Mouse (Mus musculus): ENCODE results near the gene Mmp25.

The Mmp25 gene

GRCm38 (mm10) chr17:23664556-23665021 lies 19.5 kb upstream of the Mmp25 start:
- DNase-seq (ENCODE audit: low read depth, low spot score) = no peak

- no peak for DNase-seq (ENCODE audit: low read depth, low spot score)
Observed at GRCm38 (mm10) chr17:23661526-23661925, 16.4 kb upstream of the Mmp25 start.

DNA sequence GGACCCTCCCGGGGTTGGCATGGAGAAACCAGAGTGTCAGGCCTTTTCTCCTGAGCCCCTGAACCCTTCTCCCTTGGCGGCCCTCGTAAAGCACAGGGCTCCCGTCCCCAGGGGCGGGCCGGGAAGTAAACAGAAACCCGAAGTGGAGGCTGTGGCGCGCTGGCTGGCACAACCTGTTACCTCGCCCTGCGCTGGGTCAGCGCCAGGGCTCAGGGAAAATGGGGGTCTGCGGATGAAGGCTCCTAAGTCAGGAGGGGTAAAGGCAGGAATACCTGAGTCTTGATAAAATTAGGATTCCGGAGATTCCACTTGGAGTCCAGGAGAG lies 15.8 kb upstream of the Mmp25 start:
- no peak for DNase-seq (ENCODE audit: low read depth, low spot score)

GRCm38 (mm10) chr17:23660117-23660875 lies 15.2 kb upstream of the Mmp25 start, which contains the start of gene Bicdl2:
TSS of gene Bicdl2 (plus strand) at chr17:23660506.
- DNase-seq (ENCODE audit: low read depth, low spot score) = no peak

DNA sequence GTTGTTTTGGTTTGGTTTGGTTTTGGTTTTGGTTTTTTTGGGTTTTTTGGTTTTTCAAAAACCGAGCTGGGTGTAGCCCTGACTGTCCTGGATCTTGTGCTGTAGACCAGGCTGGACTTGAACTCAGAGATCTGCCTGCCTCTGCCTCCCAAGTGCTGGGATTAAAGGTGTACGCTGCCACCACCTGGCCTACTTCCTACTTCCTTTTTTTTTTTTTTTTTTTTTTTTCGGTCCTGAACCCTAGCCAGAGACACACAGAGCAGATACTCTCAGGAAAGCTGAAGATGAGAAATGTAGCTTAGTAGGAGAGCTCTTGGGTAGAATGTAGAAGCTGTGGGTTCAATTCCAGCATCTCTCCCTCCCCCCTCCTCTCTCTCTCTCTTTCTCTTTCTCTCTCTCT lies 13.4 kb upstream of the Mmp25 start:
- no peak for DNase-seq (ENCODE audit: low read depth, low spot score)

DNA sequence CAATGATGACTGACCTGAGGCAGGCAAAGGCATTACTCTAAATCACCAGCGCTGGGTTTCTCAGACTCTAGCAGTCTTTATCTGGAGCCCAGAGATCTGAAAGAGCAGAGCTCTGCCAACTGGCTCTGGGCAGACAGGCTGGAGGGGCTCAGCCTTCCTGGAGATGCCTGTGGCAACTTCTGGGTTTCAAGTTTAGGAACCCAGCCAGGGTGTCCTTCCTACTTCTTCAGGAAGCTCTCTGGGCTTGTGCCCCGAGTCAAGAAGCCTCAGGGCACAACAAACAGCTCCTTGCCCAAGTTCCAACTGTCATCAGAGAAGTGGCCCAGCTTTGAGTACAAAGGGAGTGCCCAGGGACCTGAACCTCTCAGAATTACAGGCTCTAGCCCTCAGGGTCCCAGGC lies 9.3 kb upstream of the Mmp25 start:
- DNase-seq (ENCODE audit: low read depth, low spot score) = no peak

- no peak for DNase-seq (ENCODE audit: low read depth, low spot score)
Observed at GRCm38 (mm10) chr17:23654001-23654400, 8.9 kb upstream of the Mmp25 start.

- DNase-seq (ENCODE audit: low read depth, low spot score) = no peak
Observed at GRCm38 (mm10) chr17:23653324-23653723, 8.2 kb upstream of the Mmp25 start.

DNA sequence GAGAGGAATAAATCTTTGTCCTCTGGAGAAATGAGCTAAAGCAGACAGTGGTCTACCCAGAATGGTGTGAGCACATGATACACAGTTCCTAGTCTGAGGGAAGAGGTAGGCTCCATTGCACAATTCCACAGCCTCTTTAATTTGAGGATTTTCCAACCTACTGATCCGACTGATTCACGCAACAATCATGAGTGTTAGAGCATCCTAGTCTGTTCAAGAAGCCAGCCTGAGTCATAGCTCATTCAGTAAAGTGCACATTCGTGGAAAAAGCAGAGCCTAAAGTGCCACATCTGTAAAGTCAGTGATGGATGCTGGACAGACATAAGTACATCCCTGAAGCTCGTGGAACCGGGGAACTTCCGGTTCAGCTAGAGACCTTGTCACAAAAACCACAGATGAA lies 6.3 kb upstream of the Mmp25 start:
- no peak for DNase-seq (ENCODE audit: low read depth, low spot score)

DNA sequence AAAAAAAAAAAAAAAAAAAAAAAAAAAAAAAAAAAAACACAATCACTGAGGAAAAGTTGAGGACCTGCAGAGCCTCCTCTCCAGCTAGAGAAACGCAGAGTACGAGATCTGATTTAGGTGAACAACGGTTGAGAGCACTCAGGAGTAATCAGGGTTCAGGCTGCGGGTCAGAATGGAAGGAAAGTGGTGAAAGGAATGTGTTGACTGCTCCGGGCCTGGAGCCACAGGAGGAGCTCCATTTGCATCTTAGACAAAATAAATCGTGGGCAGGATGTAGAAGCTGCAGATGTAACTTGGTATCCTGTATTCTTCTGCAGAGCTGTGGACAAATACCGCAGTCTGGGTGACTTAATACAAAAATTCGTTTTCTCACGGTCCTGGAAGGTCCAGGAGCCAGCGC lies 817 bp upstream of the Mmp25 start:
- no peak for DNase-seq (ENCODE audit: low read depth, low spot score)

GRCm38 (mm10) chr17:23631241-23631640 lies 13.8 kb downstream of the Mmp25 start:
- no peak for DNase-seq (ENCODE audit: low read depth, low spot score)

- peak; percentile 11 for DNase-seq (ENCODE audit: low read depth, low spot score)
Observed at GRCm38 (mm10) chr17:23630195-23631020, 14.7 kb downstream of the Mmp25 start.

DNA sequence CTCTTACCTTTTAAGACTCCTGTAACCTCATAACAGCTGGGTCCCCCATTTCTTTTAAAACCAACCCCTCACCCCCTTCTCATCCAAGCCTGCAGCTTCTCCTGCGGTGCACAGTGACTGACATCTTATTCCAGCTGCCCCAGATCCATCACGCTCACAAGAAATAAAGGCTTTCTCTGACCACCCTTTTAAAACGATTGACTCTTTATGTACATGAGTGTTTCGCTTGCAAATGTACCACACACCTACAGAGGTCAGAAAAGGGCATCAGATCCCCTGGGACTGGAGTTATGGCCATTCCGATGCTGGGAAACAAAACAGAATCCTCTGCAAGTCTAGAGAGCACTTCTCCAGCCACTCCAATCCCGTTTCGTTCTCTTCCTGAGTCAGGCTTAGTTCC lies 17.3 kb downstream of the Mmp25 start:
- no peak for DNase-seq (ENCODE audit: low read depth, low spot score)

DNA sequence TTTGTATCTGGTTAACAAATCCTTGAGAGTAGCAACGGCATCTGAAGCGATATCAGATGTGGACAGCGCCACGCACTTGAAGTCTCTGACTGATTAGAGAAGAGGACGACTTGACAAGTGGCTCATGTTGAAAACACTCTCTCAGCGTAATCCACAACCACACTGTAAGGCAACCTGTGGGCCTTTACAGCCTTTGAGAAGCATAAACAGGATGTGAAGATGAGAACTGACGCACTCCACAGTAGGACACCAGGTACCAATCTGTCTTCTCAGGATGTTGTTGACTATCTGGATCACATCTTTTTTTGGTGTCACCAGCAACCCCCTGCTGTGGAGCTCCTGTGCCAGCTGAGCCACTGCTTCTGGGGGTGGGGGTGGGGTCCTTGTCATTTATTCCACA lies 24.7 kb downstream of the Mmp25 start:
- no peak for DNase-seq (ENCODE audit: low read depth, low spot score)

DNA sequence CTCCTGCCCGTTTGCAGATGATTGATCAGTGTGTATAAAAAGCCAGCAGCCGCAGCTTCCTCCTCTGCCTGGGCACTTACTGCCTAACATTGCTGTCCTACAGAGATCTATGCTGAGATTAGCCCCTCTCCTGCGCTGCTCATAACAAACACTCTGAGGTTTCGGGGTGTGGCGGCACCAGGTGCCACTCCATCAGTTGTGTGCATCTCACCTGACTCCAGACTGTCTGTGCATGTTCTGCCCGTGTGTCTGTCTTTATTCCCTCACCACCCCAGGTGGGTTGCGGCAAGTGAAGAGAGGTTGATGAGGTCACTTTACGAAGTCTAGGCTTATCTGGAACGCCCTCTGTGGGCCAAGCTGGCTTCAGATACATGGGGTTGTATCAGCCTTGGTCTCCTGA lies 28.0 kb downstream of the Mmp25 start:
- no peak for DNase-seq (ENCODE audit: low read depth, low spot score)

DNA sequence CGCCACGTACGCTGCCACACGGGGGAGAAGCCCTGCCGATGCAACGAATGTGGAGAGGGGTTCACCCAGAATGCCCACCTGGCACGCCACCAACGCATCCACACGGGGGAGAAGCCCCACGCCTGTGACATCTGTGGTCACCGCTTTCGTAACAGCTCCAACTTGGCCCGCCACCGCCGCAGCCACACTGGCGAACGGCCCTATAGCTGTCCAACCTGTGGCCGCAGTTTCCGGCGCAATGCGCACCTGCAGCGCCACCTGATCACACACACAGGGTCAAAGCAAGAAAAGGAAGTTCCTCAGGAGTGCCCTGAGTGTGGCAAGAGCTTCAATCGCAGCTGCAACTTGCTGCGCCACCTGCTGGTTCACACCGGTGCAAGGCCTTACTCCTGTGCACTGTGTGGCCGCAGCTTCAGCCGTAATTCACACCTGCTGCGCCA lies 34.7 kb downstream of the Mmp25 start:
- no peak for DNase-seq (ENCODE audit: low read depth, low spot score)

GRCm38 (mm10) chr17:23609612-23610011 lies 35.5 kb downstream of the Mmp25 start:
- DNase-seq (ENCODE audit: low read depth, low spot score) = no peak

DNA sequence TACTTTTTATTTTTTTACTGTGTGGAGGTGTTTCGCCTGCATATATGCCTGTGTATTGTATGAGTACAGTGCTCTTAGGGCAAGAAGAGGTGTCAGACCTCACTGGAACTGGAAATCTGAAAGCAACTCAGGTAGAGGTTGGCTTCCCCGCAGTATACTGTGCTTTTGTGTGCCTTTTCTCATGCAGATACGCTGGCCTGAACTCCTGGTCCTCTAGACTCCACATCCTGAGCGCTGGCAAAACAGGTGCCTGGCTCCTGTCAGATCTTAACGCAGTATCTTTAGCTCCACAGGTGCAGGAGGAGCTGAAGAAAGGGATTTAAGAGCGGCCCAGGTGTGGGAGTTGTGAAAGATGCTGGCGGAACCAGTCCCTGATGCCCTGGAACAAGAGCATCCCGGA lies 39.9 kb downstream of the Mmp25 start:
- no peak for DNase-seq (ENCODE audit: low read depth, low spot score)

- no peak for DNase-seq (ENCODE audit: low read depth, low spot score)
Observed at GRCm38 (mm10) chr17:23604394-23604793, 40.7 kb downstream of the Mmp25 start.

DNA sequence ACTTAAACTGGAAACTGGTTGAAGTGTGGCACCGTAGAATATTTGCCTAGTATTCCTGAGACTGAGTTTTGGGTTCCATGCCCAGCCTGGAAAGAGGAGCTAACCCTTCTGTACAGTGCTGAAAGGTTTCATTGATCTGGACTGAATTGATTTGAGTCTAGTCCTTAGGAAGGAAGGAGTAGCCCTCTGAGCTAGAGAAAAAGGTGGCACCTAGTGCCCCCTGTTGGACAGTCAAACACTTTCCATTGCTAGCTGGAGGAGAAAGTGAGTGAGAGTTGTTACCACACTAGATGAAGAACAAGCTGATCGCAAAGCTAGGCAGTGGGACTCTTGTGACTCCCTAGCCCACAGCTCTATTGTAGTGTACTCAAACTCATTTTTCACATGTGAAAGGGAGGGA lies 41.5 kb downstream of the Mmp25 start:
- DNase-seq (ENCODE audit: low read depth, low spot score) = no peak

DNA sequence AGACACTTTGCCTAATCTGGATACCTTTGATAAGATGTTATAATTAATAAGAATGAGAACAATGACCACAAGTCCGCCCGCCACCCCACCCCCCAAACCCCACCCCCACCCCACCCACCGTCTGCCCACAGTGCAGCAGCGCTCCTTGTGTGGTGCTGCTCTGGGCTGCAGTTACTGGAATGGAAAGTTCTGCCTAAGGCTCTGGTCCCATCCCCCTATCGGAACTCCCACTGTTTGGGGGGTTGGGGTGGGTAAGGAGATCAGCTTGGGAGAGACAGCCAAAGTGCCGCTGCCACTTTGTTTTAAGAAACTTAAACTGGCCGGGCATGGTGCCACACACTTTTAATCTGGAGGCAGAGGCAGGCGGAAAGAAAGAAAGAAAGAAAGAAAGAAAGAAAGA lies 42.0 kb downstream of the Mmp25 start:
- DNase-seq (ENCODE audit: low read depth, low spot score) = no peak

- DNase-seq (ENCODE audit: low read depth, low spot score) = no peak
Observed at GRCm38 (mm10) chr17:23601836-23602585, 43.1 kb downstream of the Mmp25 start.

All from retina, adult 2 months (tissue).